Mouse (Mus musculus) forebrain, embryonic 13.5 days (tissue): ENCODE measurements around the gene Frat1. TPM values are rescaled to one million over a fixed set of nuclear protein-coding genes. Genes with fewer than 3 reads are reported as not detected.

Experiments used
- ATAC-seq: fragments of 200-750 bp; cut with Nextera tagmentation; 2 replicates; pipeline ENCODE4 v1.8.0; 2017
- H3K27ac ChIP-seq: fragments of 300-500 bp; sonication (generic); 2 replicates; pipeline ENCODE4 v1.5.1; 2015; ENCODE audit warnings: inconsistent platforms, mild to moderate bottlenecking, moderate library complexity
- H3K27me3 ChIP-seq: fragments of 300-500 bp; sonication (generic); 2 replicates; pipeline ENCODE4 v1.6.1; 2015; ENCODE audit warnings: mild to moderate bottlenecking, inconsistent platforms
- H3K36me3 ChIP-seq: fragments of 300-500 bp; sonication (generic); 2 replicates; pipeline ENCODE4 v1.6.1; 2015; ENCODE audit warnings: mild to moderate bottlenecking, inconsistent platforms; ENCODE audit not compliant: poor library complexity, severe bottlenecking
- H3K4me1 ChIP-seq: fragments of 300-500 bp; sonication (generic); 2 replicates; pipeline ENCODE4 v1.6.1; 2015; ENCODE audit warnings: inconsistent platforms
- H3K4me2 ChIP-seq: fragments of 300-500 bp; sonication (generic); 2 replicates; pipeline ENCODE4 v1.6.1; 2015; ENCODE audit warnings: inconsistent platforms, mild to moderate bottlenecking, moderate library complexity
- H3K4me3 ChIP-seq: fragments of 300-500 bp; sonication (generic); 2 replicates; pipeline ENCODE4 v1.5.1; 2015; ENCODE audit warnings: mild to moderate bottlenecking, inconsistent platforms
- H3K9ac ChIP-seq: fragments of 300-500 bp; sonication (generic); 2 replicates; pipeline ENCODE4 v1.6.1; 2015; ENCODE audit warnings: mild to moderate bottlenecking, inconsistent platforms
- H3K9me3 ChIP-seq: fragments of 300-500 bp; sonication (generic); replicated peaks from 2 replicates; pipeline ENCODE4 v1.6.1; 2016; ENCODE audit warnings: inconsistent platforms
- WGBS: fragments of 180-500 bp; shearing (Covaris S2); methylation state at CpG from one replicate; pipeline ENCODE4 v1.1.7; 2015; 5-methylcytosine and 5-hydroxymethylcytosine counted together
- polyA plus RNA-seq: library from polyadenylated mRNA; unstranded; fragments of >200 nt; fragmentation: Nextera tagmentation; extraction: Ambion mirVana; gene quantifications from 2 replicates; pipeline ENCODE4 v1.2.1, GENCODE M21; 2015

Gene Frat1
- polyA plus RNA-seq, 1 experiment from 2014 or later, result 25.7 TPM

DNA sequence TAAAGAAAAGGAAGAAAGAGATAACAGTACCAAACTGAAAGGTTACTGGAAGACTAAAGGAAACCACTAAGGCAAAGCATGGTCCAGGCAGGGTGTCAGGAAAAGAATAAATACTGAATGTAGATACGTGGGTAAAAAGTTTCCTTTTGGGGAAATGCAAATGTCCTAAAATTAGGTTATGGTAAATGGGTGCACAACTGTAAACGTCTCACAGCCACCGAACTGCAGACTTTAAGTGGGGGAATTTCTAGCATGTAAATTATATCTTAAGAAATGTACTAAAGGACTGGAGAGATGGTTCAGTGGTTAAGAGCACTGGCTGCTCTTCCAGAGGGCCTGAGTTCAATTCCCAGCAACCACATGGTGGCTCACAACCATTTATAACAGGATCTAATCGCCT, 11.0 kb upstream of the Frat1 start:
- H3K27ac ChIP-seq, result no peak overlapping the region
- no peak overlapping the region for H3K9ac ChIP-seq
- no peak for ATAC-seq
- H3K4me2 ChIP-seq, result no peak overlapping the region
- no peak overlapping the region for H3K4me3 ChIP-seq
- H3K9me3 ChIP-seq, result no peaks in the 10 kb centered on the region
- no peaks in the 10 kb centered on the region; the same call in 1 of the 2 replicates for H3K27me3 ChIP-seq
- WGBS, result 88% methylated on average over 4 of the region's 4 CpGs
- H3K4me1 ChIP-seq, result no peaks in the 10 kb centered on the region
- H3K36me3 ChIP-seq, result no peaks in the 10 kb centered on the region

DNA sequence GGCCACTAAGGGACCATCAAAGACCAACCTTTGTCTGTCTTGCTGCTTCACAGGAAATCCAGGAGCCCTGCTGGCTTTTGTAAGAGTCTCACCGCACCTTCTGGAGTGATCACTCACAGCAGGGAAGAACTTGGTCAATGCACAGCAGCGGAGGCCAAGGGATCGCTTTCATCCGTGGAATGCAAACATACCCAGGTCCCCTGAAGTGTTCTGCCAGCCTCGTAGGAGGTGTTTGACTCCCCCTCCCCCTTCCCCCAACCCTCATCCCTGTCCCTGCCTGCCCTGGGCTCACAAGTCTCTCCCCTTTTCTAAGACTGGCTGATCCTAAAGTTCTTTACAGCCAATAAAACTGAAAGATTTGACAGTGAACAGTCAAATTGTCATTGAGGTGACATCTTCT, 8.3 kb upstream of the Frat1 start:
- Histone ChIP-seq H3K4me1 (no peaks in the 10 kb centered on the region), H3K9me3 (no peaks in the 10 kb centered on the region), H3K27ac (no peak overlapping the region), H3K36me3 (no peaks in the 10 kb centered on the region), H3K9ac (no peak overlapping the region), H3K27me3 (no peaks in the 10 kb centered on the region; the same call in 1 of the 2 replicates), H3K4me3 (no peak overlapping the region), H3K4me2 (no peak overlapping the region)
- no peak for ATAC-seq
- WGBS, result 7% methylated on average over 5 of the region's 5 CpGs

DNA sequence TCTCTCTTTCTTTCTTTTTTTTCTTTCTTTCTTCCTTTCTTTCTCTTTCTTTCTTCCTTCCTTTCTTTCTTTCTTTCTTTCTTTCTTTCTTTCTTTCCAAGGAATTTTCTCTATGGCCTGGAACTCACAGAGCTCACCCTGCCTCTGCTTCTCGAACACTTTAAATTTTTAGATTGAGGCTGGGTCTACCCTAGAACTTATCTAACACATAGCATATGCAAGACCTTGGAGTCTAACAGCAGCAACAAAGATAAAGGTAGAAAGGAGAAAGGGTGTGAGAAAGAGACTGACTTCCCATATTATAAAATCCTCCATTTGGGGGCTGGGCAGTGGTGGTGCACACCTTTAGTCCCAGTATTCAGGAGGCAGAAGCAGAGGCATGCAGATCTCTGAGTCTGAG, 7.2 kb upstream of the Frat1 start:
- WGBS, result 88% methylated on average over 1 of the region's 1 CpGs
- Histone ChIP-seq H3K27me3 (no peaks in the 10 kb centered on the region; the same call in 1 of the 2 replicates), H3K27ac (no peak overlapping the region), H3K4me3 (no peak overlapping the region), H3K9me3 (no peaks in the 10 kb centered on the region), H3K9ac (no peak overlapping the region), H3K4me2 (no peak overlapping the region), H3K36me3 (no peaks in the 10 kb centered on the region), H3K4me1 (no peaks in the 10 kb centered on the region)
- no peak for ATAC-seq

DNA sequence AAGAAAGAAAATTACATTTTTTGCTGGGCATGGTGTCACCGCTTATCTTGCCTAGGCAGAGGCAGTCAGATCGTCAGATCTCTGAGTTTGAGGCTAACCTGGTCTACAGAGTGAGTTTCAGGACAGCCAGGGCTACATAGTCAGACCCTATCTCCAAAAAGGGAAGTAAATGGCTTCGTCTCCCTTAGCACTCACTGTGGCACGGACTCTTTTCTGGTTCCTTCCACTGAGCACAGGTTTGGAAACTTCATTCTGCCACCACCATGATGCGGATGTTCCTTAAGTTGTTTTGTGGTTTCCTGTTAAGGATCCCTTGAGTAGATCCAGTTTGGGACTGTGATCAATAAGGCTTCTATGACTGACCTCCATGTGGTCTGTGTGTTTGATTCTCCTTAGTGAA, 4.8 kb upstream of the Frat1 start:
- no peak overlapping the region for H3K27ac ChIP-seq
- 86% methylated on average over 5 of the region's 5 CpGs for WGBS
- no peak overlapping the region for H3K4me3 ChIP-seq
- H3K4me2 ChIP-seq, result no peak overlapping the region
- no peak for ATAC-seq
- no peaks in the 10 kb centered on the region for H3K9me3 ChIP-seq
- peaks cover 5% of the 10 kb centered on the region; the same call in 1 of the 2 replicates for H3K4me1 ChIP-seq
- H3K27me3 ChIP-seq, result no peaks in the 10 kb centered on the region; the same call in 1 of the 2 replicates
- no peaks in the 10 kb centered on the region for H3K36me3 ChIP-seq
- no peak overlapping the region for H3K9ac ChIP-seq

DNA sequence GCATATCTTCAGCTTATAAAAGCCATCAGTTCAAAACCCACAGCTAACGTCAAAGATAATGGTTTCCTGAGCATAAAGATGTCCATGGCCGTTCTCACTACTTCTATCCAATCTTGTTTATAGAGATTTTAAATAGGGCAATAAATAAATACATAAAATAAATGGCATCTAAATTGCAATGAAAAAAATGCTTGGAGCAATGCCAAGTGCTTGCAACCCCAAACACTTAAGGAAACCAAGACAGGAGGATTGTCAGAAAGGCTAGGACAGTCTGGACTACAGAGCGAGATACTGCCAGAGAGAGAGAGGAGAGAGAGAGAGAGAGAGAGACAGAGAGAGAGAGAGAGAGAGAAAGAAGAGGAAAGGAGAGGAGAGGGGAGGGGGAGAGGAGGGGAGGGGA, 3.2 kb upstream of the Frat1 start:
- Histone ChIP-seq H3K4me1 (peaks cover 9% of the 10 kb centered on the region), H3K9ac (no peak overlapping the region), H3K27ac (no peak overlapping the region), H3K4me3 (no peak overlapping the region), H3K9me3 (no peaks in the 10 kb centered on the region), H3K27me3 (0 out of 2 replicates have a peak, but pooled peaks cover under 1% of the 10 kb centered on the region), H3K4me2 (no peak overlapping the region), H3K36me3 (no peaks in the 10 kb centered on the region)
- no peak for ATAC-seq
- 85% methylated on average over 3 of the region's 3 CpGs for WGBS

DNA sequence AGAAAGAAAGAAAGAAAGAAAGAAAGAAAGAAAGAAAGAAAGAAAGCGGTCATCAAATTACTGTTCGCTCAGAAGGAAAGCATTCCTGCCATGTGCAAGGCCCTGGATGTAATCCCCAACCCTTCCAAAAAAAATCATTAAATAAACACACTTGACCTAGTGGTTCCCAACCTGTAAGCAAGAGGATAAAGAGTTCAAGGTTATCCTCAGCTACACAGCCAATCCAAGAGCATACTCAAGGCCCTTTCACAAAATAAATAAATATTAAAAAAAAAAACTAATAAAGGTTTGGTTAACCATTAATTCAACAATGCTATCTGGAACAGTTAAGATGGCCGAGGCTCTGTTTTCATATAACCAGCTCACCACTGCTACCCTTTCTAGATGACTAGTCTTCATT, 829 bp upstream of the Frat1 start:
- peak overlapping the region; percentile 83 for H3K4me3 ChIP-seq
- H3K9ac ChIP-seq, result peak overlapping the region; percentile 46; the same call in 1 of the 2 replicates
- ATAC-seq, result no peak
- no peaks in the 10 kb centered on the region for H3K36me3 ChIP-seq
- no peaks in the 10 kb centered on the region for H3K9me3 ChIP-seq
- H3K27ac ChIP-seq, result peak overlapping the region; percentile 89
- 0 out of 2 replicates have a peak, but pooled peaks cover 5% of the 10 kb centered on the region for H3K27me3 ChIP-seq
- WGBS, result 61% methylated on average over 3 of the region's 3 CpGs
- peak overlapping the region; percentile 86 for H3K4me2 ChIP-seq
- peaks cover 32% of the 10 kb centered on the region for H3K4me1 ChIP-seq

DNA sequence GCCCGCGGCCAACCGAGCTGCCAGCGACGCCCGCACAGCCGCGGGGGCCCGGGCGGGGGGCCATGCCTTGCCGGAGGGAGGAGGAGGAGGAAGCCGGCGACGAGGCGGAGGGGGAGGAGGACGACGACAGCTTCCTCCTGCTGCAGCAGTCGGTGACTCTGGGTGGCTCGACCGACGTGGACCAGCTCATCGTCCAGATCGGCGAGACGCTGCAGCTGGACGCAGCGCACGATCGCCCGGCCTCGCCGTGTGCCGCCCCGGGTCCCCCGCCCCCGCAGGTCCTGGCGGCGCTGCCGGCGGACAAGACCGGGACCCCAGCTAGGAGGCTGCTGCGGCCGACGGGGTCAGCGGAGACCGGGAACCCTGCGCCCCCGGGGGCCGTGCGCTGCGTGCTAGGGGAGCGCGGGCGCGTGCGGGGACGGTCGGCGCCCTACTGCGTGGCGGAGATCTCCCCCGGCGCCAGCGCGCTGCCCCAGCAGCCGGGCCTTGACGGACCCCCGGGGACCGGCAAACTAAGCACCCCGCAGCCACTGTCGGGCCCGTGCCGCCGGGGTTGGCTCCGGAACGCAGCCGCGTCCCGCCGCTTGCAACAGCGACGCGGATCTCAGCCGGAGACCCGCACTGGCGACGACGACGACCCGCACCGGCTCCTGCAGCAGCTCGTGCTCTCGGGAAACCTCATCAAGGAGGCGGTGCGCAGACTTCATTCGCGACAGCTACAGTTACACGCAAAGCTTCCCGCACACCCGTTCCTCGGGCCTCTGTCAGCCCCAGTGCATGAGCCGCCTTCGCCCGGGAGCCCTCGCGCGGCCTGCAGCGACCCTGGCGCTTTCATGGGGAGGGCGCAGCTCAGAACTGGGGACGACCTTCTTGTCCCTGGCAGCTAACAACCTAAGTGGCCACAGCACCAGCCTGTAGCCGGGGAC, 599 bp downstream of the Frat1 start:
- peak overlapping the region; percentile 86 for H3K4me2 ChIP-seq
- peaks cover 38% of the 10 kb centered on the region for H3K4me1 ChIP-seq
- H3K9ac ChIP-seq, result peak overlapping the region; percentile 89
- under 1% methylated on average over 109 of the region's 112 CpGs for WGBS
- no peaks in the 10 kb centered on the region for H3K9me3 ChIP-seq
- H3K27me3 ChIP-seq, result 0 out of 2 replicates have a peak, but pooled peaks cover 5% of the 10 kb centered on the region
- peak overlapping the region; percentile 83 for H3K4me3 ChIP-seq
- no peaks in the 10 kb centered on the region for H3K36me3 ChIP-seq
- peak overlapping the region; percentile 89 for H3K27ac ChIP-seq
- ATAC-seq, result peak; percentile 63

DNA sequence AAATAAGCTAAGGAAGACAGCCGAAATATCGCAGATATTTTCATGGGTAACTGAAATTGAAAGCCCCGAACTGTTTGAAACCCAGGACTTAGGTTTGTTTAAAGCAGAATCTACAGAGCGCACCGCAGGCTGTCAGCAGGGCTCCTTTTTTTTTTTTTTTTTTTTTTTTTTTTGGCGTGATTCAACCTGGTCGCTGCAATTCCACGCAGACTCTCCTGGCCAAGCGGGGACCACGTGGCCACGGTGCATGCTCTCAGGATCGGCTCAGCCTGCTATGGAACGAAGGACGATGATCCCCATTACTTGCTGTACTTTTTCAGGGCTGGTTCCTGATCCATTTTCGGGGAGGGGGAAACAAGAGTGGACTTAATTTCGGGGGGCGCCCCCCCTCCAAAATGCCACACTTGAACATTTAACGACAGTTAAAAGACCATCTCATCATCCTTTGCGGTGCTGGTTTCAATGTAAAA, 1.4 kb downstream of the Frat1 start:
- ATAC-seq, result no peak
- under 1% methylated on average over 19 of the region's 19 CpGs for WGBS
- H3K4me2 ChIP-seq, result peak overlapping the region; percentile 86
- H3K9me3 ChIP-seq, result no peaks in the 10 kb centered on the region
- peak overlapping the region; percentile 89 for H3K9ac ChIP-seq
- no peaks in the 10 kb centered on the region for H3K36me3 ChIP-seq
- H3K27me3 ChIP-seq, result 0 out of 2 replicates have a peak, but pooled peaks cover 5% of the 10 kb centered on the region
- H3K27ac ChIP-seq, result peak overlapping the region; percentile 89
- peaks cover 46% of the 10 kb centered on the region for H3K4me1 ChIP-seq
- H3K4me3 ChIP-seq, result peak overlapping the region; percentile 83

DNA sequence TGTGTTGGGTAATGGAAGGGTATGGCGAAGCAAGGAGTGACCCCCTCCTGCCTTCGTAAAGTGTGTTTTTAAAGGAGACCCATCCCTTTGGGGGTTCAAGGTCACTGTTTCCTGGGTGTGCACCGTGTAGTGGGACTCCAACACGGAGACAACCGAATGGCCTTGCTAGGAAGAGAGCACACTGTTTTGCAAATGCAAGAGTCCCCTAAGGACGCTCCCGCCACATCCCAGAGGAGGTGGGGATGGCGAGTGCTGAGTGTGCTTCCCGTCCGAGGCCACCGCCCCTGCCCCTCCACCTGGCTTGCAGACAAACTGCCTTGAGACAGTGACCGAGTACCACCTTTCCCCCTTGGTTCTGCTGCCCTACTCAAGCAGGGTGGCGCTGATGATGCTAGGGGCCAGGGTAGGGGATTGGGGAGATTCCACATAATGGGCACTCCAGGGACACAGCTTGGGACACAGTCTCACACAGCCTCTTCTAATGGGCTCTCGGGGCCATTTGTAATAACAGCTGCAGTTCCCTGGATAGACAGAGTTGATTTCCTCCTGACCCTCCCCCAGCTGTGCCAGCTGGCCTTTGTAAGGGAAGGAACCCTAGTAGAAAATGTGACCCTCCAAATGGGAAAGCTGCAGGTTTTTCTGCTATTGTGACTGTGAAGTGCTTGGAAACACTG, 2.1 kb downstream of the Frat1 start:
- Histone ChIP-seq H3K9ac (peak overlapping the region; percentile 89), H3K4me1 (peaks cover 53% of the 10 kb centered on the region), H3K36me3 (no peaks in the 10 kb centered on the region), H3K27me3 (0 out of 2 replicates have a peak, but pooled peaks cover 5% of the 10 kb centered on the region), H3K4me2 (peak overlapping the region; percentile 86), H3K27ac (peak overlapping the region; percentile 68), H3K4me3 (peak overlapping the region; percentile 83), H3K9me3 (no peaks in the 10 kb centered on the region)
- no peak for ATAC-seq
- WGBS, result 6% methylated on average over 14 of the region's 14 CpGs

DNA sequence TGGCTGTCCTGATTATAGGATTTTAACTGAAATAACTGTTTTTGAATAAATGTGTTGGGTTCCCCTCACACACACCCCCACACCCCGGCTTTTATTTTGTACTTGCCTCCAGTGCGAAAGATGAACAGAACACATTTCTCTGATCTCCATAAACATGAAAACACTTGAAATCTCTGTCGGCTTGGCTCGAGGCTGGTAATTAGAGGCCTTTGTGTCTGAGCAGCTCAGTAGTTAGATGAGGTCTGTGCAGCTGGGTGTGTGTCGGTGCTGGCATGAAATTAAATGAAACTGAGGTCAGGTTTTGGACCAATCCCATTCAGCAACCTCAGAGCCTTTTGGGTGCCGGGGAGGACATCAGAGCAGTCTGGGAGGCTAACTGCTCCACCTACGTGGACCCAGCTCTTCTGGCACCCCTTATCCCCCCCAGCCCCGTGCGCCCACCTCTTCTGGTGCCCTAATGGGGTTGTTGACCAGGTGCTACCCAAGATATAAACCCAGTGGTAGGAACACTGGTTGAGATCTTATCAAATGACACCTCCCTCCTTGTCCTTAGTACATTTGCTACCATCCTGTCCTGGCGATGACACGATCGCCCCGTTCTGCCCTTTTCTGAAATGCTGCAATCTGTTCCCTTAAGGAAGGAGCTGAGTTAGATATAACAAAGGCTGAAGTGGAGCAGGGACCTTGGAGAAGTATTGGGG, 2.9 kb downstream of the Frat1 start:
- Histone ChIP-seq H3K36me3 (no peaks in the 10 kb centered on the region), H3K27me3 (0 out of 2 replicates have a peak, but pooled peaks cover 5% of the 10 kb centered on the region), H3K9me3 (no peaks in the 10 kb centered on the region), H3K27ac (peak overlapping the region; percentile 68), H3K4me3 (peak overlapping the region; percentile 83), H3K4me1 (peaks cover 57% of the 10 kb centered on the region), H3K9ac (peak overlapping the region; percentile 89), H3K4me2 (peak overlapping the region; percentile 86)
- ATAC-seq, result no peak
- WGBS, result 49% methylated on average over 13 of the region's 13 CpGs

DNA sequence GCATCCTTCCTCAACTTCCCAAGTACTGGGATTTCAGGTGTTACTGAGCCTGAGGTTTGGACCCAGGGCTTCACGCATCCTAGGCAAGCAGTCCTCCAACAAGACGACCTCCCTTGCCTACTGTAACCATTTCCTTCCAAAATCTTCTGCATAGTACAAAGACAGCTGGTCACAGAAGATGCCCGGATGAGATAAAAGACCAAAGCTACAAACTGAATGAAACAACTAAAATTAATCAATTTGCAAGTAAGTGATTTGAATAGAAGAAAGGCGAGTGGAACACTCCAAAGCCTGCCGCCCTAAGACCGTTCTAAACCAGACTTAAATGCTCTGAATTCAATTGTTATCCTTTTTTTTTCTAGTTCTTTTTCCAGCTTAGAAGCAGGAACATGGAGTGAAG, 5.6 kb downstream of the Frat1 start:
- peak overlapping the region; percentile 50 for H3K4me2 ChIP-seq
- H3K9me3 ChIP-seq, result no peaks in the 10 kb centered on the region
- H3K4me1 ChIP-seq, result peaks cover 52% of the 10 kb centered on the region
- peak overlapping the region; percentile 83 for H3K27ac ChIP-seq
- H3K27me3 ChIP-seq, result 0 out of 2 replicates have a peak, but pooled peaks cover 5% of the 10 kb centered on the region
- peak overlapping the region; percentile 46; the same call in 1 of the 2 replicates for H3K9ac ChIP-seq
- no peaks in the 10 kb centered on the region for H3K36me3 ChIP-seq
- H3K4me3 ChIP-seq, result no peak overlapping the region
- WGBS, result 32% methylated on average over 6 of the region's 6 CpGs
- ATAC-seq, result no peak
